Mouse (Mus musculus): ENCODE measurements around the gene Slc36a2. TPM values are rescaled to one million over a fixed set of nuclear protein-coding genes. Genes with fewer than 3 reads are reported as not detected.

The Slc36a2 gene
- polyA plus RNA-seq, 1 experiment = 0.03 TPM

GRCm38 (mm10) chr11:55151608-55152007 lies 33.3 kb downstream of the Slc36a2 start, which contains the start of gene Slc36a3:
Gene Slc36a3, minus strand, starts transcription at chr11:55151708.
- Histone ChIP-seq H3K9me3 (ENCODE audit: control insufficient read depth, low read length) (no peaks in the 10 kb centered on the region), H3K36me3 (ENCODE audit: control insufficient read depth) (no peaks in the 10 kb centered on the region), H3K27me3 (ENCODE audit: control insufficient read depth) (no peaks in the 10 kb centered on the region), H3K4me3 (replicated peaks) (no peak within 1 kb of the TSS), H3K4me1 (ENCODE audit: control insufficient read depth) (no peaks in the 10 kb centered on the region)
- no peak for TF ChIP-seq GATA1 (IDR thresholded peaks at IDR 0.05; ENCODE audit: low read length)
- no peak for TF ChIP-seq TAL1 (IDR thresholded peaks at IDR 0.05; ENCODE audit: low read length)

- no peaks in the 10 kb centered on the region for H3K9me3 ChIP-seq (ENCODE audit: control insufficient read depth, low read length)
- no peaks in the 10 kb centered on the region for H3K4me1 ChIP-seq (ENCODE audit: control insufficient read depth)
- H3K4me3 ChIP-seq (replicated peaks) = no peak overlapping the region
- no peaks in the 10 kb centered on the region for H3K27me3 ChIP-seq (ENCODE audit: control insufficient read depth)
- no peaks in the 10 kb centered on the region for H3K36me3 ChIP-seq (ENCODE audit: control insufficient read depth)
- TF ChIP-seq TAL1 (IDR thresholded peaks at IDR 0.05; ENCODE audit: low read length) = no peak
- TF ChIP-seq GATA1 (IDR thresholded peaks at IDR 0.05; ENCODE audit: low read length) = no peak
Observed at GRCm38 (mm10) chr11:55148461-55148860, 36.4 kb downstream of the Slc36a2 start.

- TF ChIP-seq TAL1 (IDR thresholded peaks at IDR 0.05; ENCODE audit: low read length) (no peak), GATA1 (IDR thresholded peaks at IDR 0.05; ENCODE audit: low read length) (no peak)
- Histone ChIP-seq H3K9me3 (ENCODE audit: control insufficient read depth, low read length) (no peaks in the 10 kb centered on the region), H3K4me3 (replicated peaks) (no peak overlapping the region), H3K4me1 (ENCODE audit: control insufficient read depth) (no peaks in the 10 kb centered on the region), H3K27me3 (ENCODE audit: control insufficient read depth) (no peaks in the 10 kb centered on the region), H3K36me3 (ENCODE audit: control insufficient read depth) (no peaks in the 10 kb centered on the region)
Observed at GRCm38 (mm10) chr11:55147423-55147822, 37.5 kb downstream of the Slc36a2 start.

GRCm38 (mm10) chr11:55146855-55147254 lies 38.0 kb downstream of the Slc36a2 start:
- Histone ChIP-seq H3K9me3 (ENCODE audit: control insufficient read depth, low read length) (no peaks in the 10 kb centered on the region), H3K36me3 (ENCODE audit: control insufficient read depth) (no peaks in the 10 kb centered on the region), H3K4me3 (replicated peaks) (no peak overlapping the region), H3K27me3 (ENCODE audit: control insufficient read depth) (no peaks in the 10 kb centered on the region), H3K4me1 (ENCODE audit: control insufficient read depth) (no peaks in the 10 kb centered on the region)
- TF ChIP-seq TAL1 (IDR thresholded peaks at IDR 0.05; ENCODE audit: low read length) = no peak
- TF ChIP-seq GATA1 (IDR thresholded peaks at IDR 0.05; ENCODE audit: low read length) = no peak

- H3K36me3 ChIP-seq (ENCODE audit: control insufficient read depth) = no peaks in the 10 kb centered on the region
- TF ChIP-seq GATA1 (IDR thresholded peaks at IDR 0.05; ENCODE audit: low read length) (no peak), TAL1 (IDR thresholded peaks at IDR 0.05; ENCODE audit: low read length) (no peak)
- H3K4me3 ChIP-seq (replicated peaks) = no peak overlapping the region
Observed at GRCm38 (mm10) chr11:55144011-55144410, 40.9 kb downstream of the Slc36a2 start.

GRCm38 (mm10) chr11:55141502-55141901 lies 43.4 kb downstream of the Slc36a2 start:
- Histone ChIP-seq H3K36me3 (ENCODE audit: control insufficient read depth) (no peaks in the 10 kb centered on the region), H3K9me3 (ENCODE audit: control insufficient read depth, low read length) (no peaks in the 10 kb centered on the region), H3K4me1 (ENCODE audit: control insufficient read depth) (no peaks in the 10 kb centered on the region), H3K4me3 (replicated peaks) (no peak overlapping the region), H3K27me3 (ENCODE audit: control insufficient read depth) (no peaks in the 10 kb centered on the region)
- no peak for TF ChIP-seq TAL1 (IDR thresholded peaks at IDR 0.05; ENCODE audit: low read length)
- TF ChIP-seq GATA1 (IDR thresholded peaks at IDR 0.05; ENCODE audit: low read length) = no peak

More at GRCm38 (mm10) chr11:55144011-55144410, 40.9 kb downstream of the Slc36a2 start:
- Histone ChIP-seq H3K4me1 (ENCODE audit: control insufficient read depth) (no peaks in the 10 kb centered on the region), H3K9me3 (ENCODE audit: control insufficient read depth, low read length) (no peaks in the 10 kb centered on the region), H3K27me3 (ENCODE audit: control insufficient read depth) (no peaks in the 10 kb centered on the region)

GRCm38 (mm10) chr11:55137646-55138045 lies 47.2 kb downstream of the Slc36a2 start:
- Histone ChIP-seq H3K4me1 (ENCODE audit: control insufficient read depth) (no peaks in the 10 kb centered on the region), H3K9me3 (ENCODE audit: control insufficient read depth, low read length) (no peaks in the 10 kb centered on the region), H3K27me3 (ENCODE audit: control insufficient read depth) (no peaks in the 10 kb centered on the region), H3K4me3 (replicated peaks) (no peak overlapping the region), H3K36me3 (ENCODE audit: control insufficient read depth) (no peaks in the 10 kb centered on the region)
- TF ChIP-seq GATA1 (IDR thresholded peaks at IDR 0.05; ENCODE audit: low read length) (no peak), TAL1 (IDR thresholded peaks at IDR 0.05; ENCODE audit: low read length) (no peak)

- no peak for TF ChIP-seq GATA1 (IDR thresholded peaks at IDR 0.05; ENCODE audit: low read length)
- no peak for TF ChIP-seq TAL1 (IDR thresholded peaks at IDR 0.05; ENCODE audit: low read length)
- Histone ChIP-seq H3K36me3 (ENCODE audit: control insufficient read depth) (no peaks in the 10 kb centered on the region), H3K27me3 (ENCODE audit: control insufficient read depth) (no peaks in the 10 kb centered on the region), H3K4me3 (replicated peaks) (no peak overlapping the region), H3K4me1 (ENCODE audit: control insufficient read depth) (no peaks in the 10 kb centered on the region), H3K9me3 (ENCODE audit: control insufficient read depth, low read length) (no peaks in the 10 kb centered on the region)
Observed at GRCm38 (mm10) chr11:55136770-55137547, 47.9 kb downstream of the Slc36a2 start.

- Histone ChIP-seq H3K4me1 (ENCODE audit: control insufficient read depth) (peaks cover 10% of the 10 kb centered on the region), H3K27me3 (ENCODE audit: control insufficient read depth) (no peaks in the 10 kb centered on the region), H3K4me3 (replicated peaks) (no peak overlapping the region), H3K9me3 (ENCODE audit: control insufficient read depth, low read length) (peaks cover 8% of the 10 kb centered on the region), H3K36me3 (ENCODE audit: control insufficient read depth) (no peaks in the 10 kb centered on the region)
- TF ChIP-seq GATA1 (IDR thresholded peaks at IDR 0.05; ENCODE audit: low read length) = no peak
Observed at GRCm38 (mm10) chr11:55134871-55135270, 50.0 kb downstream of the Slc36a2 start.
